In the genomic region with DNA sequence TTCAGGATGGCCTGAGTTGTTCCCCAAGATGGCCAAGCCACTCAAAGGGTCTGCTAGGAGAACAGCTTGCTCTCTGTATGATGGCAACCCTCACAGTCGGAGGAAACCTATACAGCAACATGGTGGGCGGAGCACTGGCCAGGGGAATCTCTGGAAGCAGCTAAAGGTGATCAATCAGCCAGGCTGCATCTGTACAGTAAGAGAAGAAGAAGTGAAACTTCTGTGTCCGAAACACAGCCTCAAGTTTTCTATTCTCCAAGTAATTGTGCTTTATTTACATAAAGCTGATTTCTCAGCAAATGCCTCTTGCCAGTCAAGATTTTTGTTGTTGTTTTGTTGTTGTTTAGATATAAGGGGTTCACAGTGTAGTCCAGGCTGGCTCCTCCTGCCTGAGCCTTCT, we compare ENCODE assay signal across 29 mouse cellular contexts. TPM values are rescaled to one million over a fixed set of nuclear protein-coding genes. Genes with fewer than 3 reads are reported as not detected.
"Had no signal": no experiment of that assay in that cellular context is flagged by ENCODE, and none has a peak within 500 bp of the region (broad histone marks: within the 10 kb centered on the region; RNA-seq: fewer than 3 reads in every experiment).

No protein-coding gene starts in this region.

- H3K4me1 ChIP-seq: heart, embryonic 10.5 days; heart, embryonic 12.5 days; hindbrain, embryonic 10.5 days; hindbrain, embryonic 12.5 days; intestine, embryonic 15.5 days; limb, embryonic 13.5 days; limb, embryonic 15.5 days; liver, embryonic 13.5 days; liver, embryonic 15.5 days had no signal

- H3K9me3 ChIP-seq: heart, embryonic 10.5 days; heart, embryonic 12.5 days; hindbrain, embryonic 10.5 days; hindbrain, embryonic 12.5 days; intestine, embryonic 15.5 days; limb, embryonic 13.5 days; limb, embryonic 15.5 days; liver, embryonic 13.5 days; liver, embryonic 15.5 days had no signal

- H3K4me3 ChIP-seq: heart, embryonic 10.5 days; heart, embryonic 12.5 days; hindbrain, embryonic 10.5 days; hindbrain, embryonic 12.5 days; intestine, embryonic 15.5 days; layer of hippocampus, adult 2 months; limb, embryonic 13.5 days; limb, embryonic 15.5 days; liver, embryonic 13.5 days; liver, embryonic 15.5 days had no signal

- H3K27me3 ChIP-seq: hindbrain, embryonic 12.5 days; intestine, embryonic 15.5 days; limb, embryonic 13.5 days; limb, embryonic 15.5 days; liver, embryonic 13.5 days; liver, embryonic 15.5 days had no signal

- H3K9ac ChIP-seq: heart, embryonic 12.5 days; hindbrain, embryonic 12.5 days; hindbrain, embryonic 14.5 days; intestine, embryonic 15.5 days; limb, embryonic 13.5 days; limb, embryonic 15.5 days; liver, embryonic 13.5 days; liver, embryonic 15.5 days had no signal

- H3K36me3 ChIP-seq: heart, embryonic 10.5 days; heart, embryonic 12.5 days; hindbrain, embryonic 10.5 days; hindbrain, embryonic 12.5 days; intestine, embryonic 15.5 days; limb, embryonic 13.5 days; limb, embryonic 15.5 days; liver, embryonic 13.5 days; liver, embryonic 15.5 days had no signal

- H3K4me2 ChIP-seq: heart, embryonic 12.5 days; hindbrain, embryonic 12.5 days; hindbrain, embryonic 14.5 days; intestine, embryonic 15.5 days; limb, embryonic 13.5 days; limb, embryonic 15.5 days; liver, embryonic 13.5 days; liver, embryonic 15.5 days had no signal

- ATAC-seq: hindbrain, embryonic 16.5 days; inflammation-experienced regulatory T-cells, adult 6 months; intestine, embryonic 15.5 days; intestine, postnatal 0 days had no signal

- DNase-seq: gastrocnemius, postnatal 14 days; gastrocnemius, postnatal 36 days; heart, adult 18-20 months; heart, postnatal 10 days; heart, postnatal 4 days; kidney, adult 18-20 months; kidney, adult 8-10 months; kidney, postnatal 10 days; kidney, postnatal 25 days; kidney, postnatal 4 days; left cerebral cortex, postnatal 4 days; liver, embryonic 13.5 days had no signal

- H3K27ac ChIP-seq: heart, embryonic 10.5 days; hindbrain, embryonic 10.5 days; hindbrain, embryonic 12.5 days; hindbrain, embryonic 14.5 days; intestine, embryonic 15.5 days; layer of hippocampus, adult 2 months; limb, embryonic 13.5 days; limb, embryonic 15.5 days; liver, embryonic 13.5 days; liver, embryonic 15.5 days had no signal

RNA-seq across cellular contexts. Expression of gene Jaml, which starts 1.1 kb away (rescaled TPM):
- total RNA-seq: heart, adult 8-10 months; layer of hippocampus, postnatal 10 days had no signal
- polyA plus RNA-seq: hindbrain, embryonic 12.5 days; hindbrain, embryonic 14.5 days; kidney, embryonic 14.5 days had no signal

RNA-seq across cellular contexts. Expression of gene Mpzl2, which starts 38.3 kb away (rescaled TPM):
- polyA plus RNA-seq: inflammation-experienced regulatory T-cells, adult 6 months had no signal

RNA-seq across cellular contexts. Expression of gene Scn2b, which starts 39.7 kb away (rescaled TPM):
- total RNA-seq: liver, adult 2 months had no signal
- polyA plus RNA-seq: liver, adult 2 months had no signal
